Mouse (Mus musculus): ENCODE measurements around the gene Ptdss2.

- TF ChIP-seq CTCF (IDR thresholded peaks at IDR 0.05; ENCODE audit: low read depth) (no peak), EP300 (IDR thresholded peaks at IDR 0.05; ENCODE audit: low read depth) (no peak)
Measured at GRCm38 (mm10) chr7:141190220-141190619, 68.0 kb downstream of the Ptdss2 start.
